Mouse (Mus musculus): Measurements from ENCODE around the gene Hadhb.

The Hadhb gene

GRCm38 (mm10) chr5:30154474-30155394 is at the start of gene Hadhb, which contains the start of gene Hadha:
Hadhb (plus strand) TSS chr5:30155248.
Hadha (minus strand) TSS chr5:30155162.
- DNase-seq (ENCODE audit: low spot score): peak; percentile 91

GRCm38 (mm10) chr5:30105668-30106300 is 49.3 kb upstream of the Hadhb start, which contains the start of gene 3110082J24Rik:
3110082J24Rik (minus strand) TSS chr5:30106086.
- DNase-seq (ENCODE audit: low spot score): peak; percentile 12

- DNase-seq (ENCODE audit: low spot score): no peak
Observed at GRCm38 (mm10) chr5:30106756-30107155, 48.3 kb upstream of the Hadhb start.

- peak; percentile 76 for DNase-seq (ENCODE audit: low spot score)
Observed at GRCm38 (mm10) chr5:30107186-30107585, 47.9 kb upstream of the Hadhb start.

GRCm38 (mm10) chr5:30107611-30108041 is 47.4 kb upstream of the Hadhb start:
- DNase-seq (ENCODE audit: low spot score): peak; percentile 47

GRCm38 (mm10) chr5:30108233-30108632 is 46.8 kb upstream of the Hadhb start:
- no peak for DNase-seq (ENCODE audit: low spot score)

- DNase-seq (ENCODE audit: low spot score): peak; percentile 5
Observed at GRCm38 (mm10) chr5:30109899-30110298, 45.1 kb upstream of the Hadhb start.

GRCm38 (mm10) chr5:30110371-30111060 is 44.5 kb upstream of the Hadhb start:
- peak; percentile 66 for DNase-seq (ENCODE audit: low spot score)

GRCm38 (mm10) chr5:30111126-30111525 is 43.9 kb upstream of the Hadhb start:
- DNase-seq (ENCODE audit: low spot score): peak; percentile 87

GRCm38 (mm10) chr5:30111771-30112170 is 43.3 kb upstream of the Hadhb start:
- DNase-seq (ENCODE audit: low spot score): peak; percentile 28

- DNase-seq (ENCODE audit: low spot score): no peak
Observed at GRCm38 (mm10) chr5:30112533-30113068, 42.4 kb upstream of the Hadhb start.

- DNase-seq (ENCODE audit: low spot score): peak; percentile 86
Observed at GRCm38 (mm10) chr5:30113881-30114760, 40.9 kb upstream of the Hadhb start.

GRCm38 (mm10) chr5:30114761-30115140 is 40.3 kb upstream of the Hadhb start:
- DNase-seq (ENCODE audit: low spot score): no peak

- DNase-seq (ENCODE audit: low spot score): peak; percentile 11
Observed at GRCm38 (mm10) chr5:30115718-30116117, 39.3 kb upstream of the Hadhb start.

- DNase-seq (ENCODE audit: low spot score): no peak
Observed at GRCm38 (mm10) chr5:30118018-30118417, 37.0 kb upstream of the Hadhb start.

GRCm38 (mm10) chr5:30119163-30119562 is 35.9 kb upstream of the Hadhb start:
- no peak for DNase-seq (ENCODE audit: low spot score)

GRCm38 (mm10) chr5:30120106-30120505 is 34.9 kb upstream of the Hadhb start:
- DNase-seq (ENCODE audit: low spot score): no peak

- DNase-seq (ENCODE audit: low spot score): no peak
Observed at GRCm38 (mm10) chr5:30122481-30122880, 32.6 kb upstream of the Hadhb start.

- peak; percentile 81 for DNase-seq (ENCODE audit: low spot score)
Observed at GRCm38 (mm10) chr5:30125587-30125986, 29.5 kb upstream of the Hadhb start.

- DNase-seq (ENCODE audit: low spot score): no peak
Observed at GRCm38 (mm10) chr5:30126756-30127155, 28.3 kb upstream of the Hadhb start.

Measured in embryo, embryonic 10.5 days (tissue).